Mouse (Mus musculus) midbrain, embryonic 15.5 days (tissue): ENCODE measurements around the gene Npc2. TPM values are rescaled to one million over a fixed set of nuclear protein-coding genes. Genes with fewer than 3 reads are reported as not detected.
A peak's percentile ranks its signal among the peaks of the same experiment; 100 is the strongest.

Experiments used
- ATAC-seq: fragments of 200-750 bp; cut with Nextera tagmentation; replicated peaks from 2 replicates; pipeline ENCODE4 v1.8.0; 2017; ENCODE audit warnings: moderate TSS enrichment
- H3K27ac ChIP-seq: fragments of 300-500 bp; sonication (generic); 2 replicates; pipeline ENCODE4 v1.5.1; 2015; ENCODE audit warnings: mild to moderate bottlenecking, inconsistent platforms
- H3K27me3 ChIP-seq: fragments of 300-500 bp; sonication (generic); replicated peaks from 2 replicates; pipeline ENCODE4 v1.6.1; 2015; ENCODE audit warnings: inconsistent platforms
- H3K36me3 ChIP-seq: fragments of 300-500 bp; sonication (generic); replicated peaks from 2 replicates; pipeline ENCODE4 v1.6.1; 2015; ENCODE audit warnings: inconsistent platforms
- H3K4me1 ChIP-seq: fragments of 300-500 bp; sonication (generic); 2 replicates; pipeline ENCODE4 v1.6.1; 2015; ENCODE audit warnings: inconsistent platforms
- H3K4me2 ChIP-seq: fragments of 300-500 bp; sonication (generic); 2 replicates; pipeline ENCODE4 v1.6.1; 2015; ENCODE audit warnings: inconsistent platforms, mild to moderate bottlenecking, moderate library complexity
- H3K4me3 ChIP-seq: fragments of 300-500 bp; sonication (generic); 2 replicates; pipeline ENCODE4 v1.5.1; 2015; ENCODE audit warnings: mild to moderate bottlenecking, inconsistent platforms
- H3K9ac ChIP-seq: fragments of 300-500 bp; sonication (generic); 2 replicates; pipeline ENCODE4 v1.6.1; 2015; ENCODE audit warnings: mild to moderate bottlenecking, inconsistent platforms
- H3K9me3 ChIP-seq: fragments of 300-500 bp; sonication (generic); 2 replicates; pipeline ENCODE4 v1.6.1; 2016; ENCODE audit warnings: inconsistent platforms
- WGBS: fragments of 180-500 bp; shearing (Covaris S2); methylation state at CpG from one replicate; pipeline ENCODE4 v1.1.7; 2015; ENCODE audit warnings: mixed read lengths; 5-methylcytosine and 5-hydroxymethylcytosine counted together
- polyA plus RNA-seq: library from polyadenylated mRNA; unstranded; fragments of >200 nt; fragmentation: Nextera tagmentation; extraction: Ambion mirVana; gene quantifications from 2 replicates; pipeline ENCODE4 v1.2.1, GENCODE M21; 2015

The Npc2 gene
- polyA plus RNA-seq, 1 experiment from 2014 or later, result 58.3 TPM

- peak overlapping the region; percentile 68 for H3K9ac ChIP-seq
- peak overlapping the region; percentile 87 for H3K27ac ChIP-seq
- H3K4me2 ChIP-seq, result peak overlapping the region; percentile 78
- peaks cover 29% of the 10 kb centered on the region for H3K4me1 ChIP-seq
- no peaks in the 10 kb centered on the region for H3K36me3 ChIP-seq
- H3K9me3 ChIP-seq, result no peaks in the 10 kb centered on the region
- H3K4me3 ChIP-seq, result peak overlapping the region; percentile 72
- no peaks in the 10 kb centered on the region for H3K27me3 ChIP-seq
- no peak for ATAC-seq
- WGBS, result under 1% methylated on average over 10 of the region's 10 CpGs
Measured at GRCm38 (mm10) chr12:84771981-84772520, 901 bp downstream of the Npc2 start.

- ATAC-seq, result no peak
- Histone ChIP-seq H3K9ac (no peak overlapping the region), H3K4me1 (peaks cover 29% of the 10 kb centered on the region), H3K4me3 (no peak overlapping the region), H3K36me3 (0 out of 2 replicates have a peak, but pooled peaks cover 3% of the 10 kb centered on the region), H3K27me3 (no peaks in the 10 kb centered on the region), H3K27ac (no peak overlapping the region), H3K9me3 (no peaks in the 10 kb centered on the region), H3K4me2 (no peak overlapping the region)
- 89% methylated on average over 7 of the region's 7 CpGs for WGBS
Measured at GRCm38 (mm10) chr12:84769624-84770023, 3.3 kb downstream of the Npc2 start.

- ATAC-seq, result no peak
- Histone ChIP-seq H3K27me3 (no peaks in the 10 kb centered on the region), H3K4me1 (peaks cover 18% of the 10 kb centered on the region), H3K4me3 (no peak overlapping the region), H3K9me3 (no peaks in the 10 kb centered on the region), H3K36me3 (0 out of 2 replicates have a peak, but pooled peaks cover 5% of the 10 kb centered on the region), H3K27ac (no peak overlapping the region), H3K9ac (no peak overlapping the region), H3K4me2 (no peak overlapping the region)
- WGBS, result 89% methylated on average over 6 of the region's 6 CpGs
Measured at GRCm38 (mm10) chr12:84767510-84767909, 5.4 kb downstream of the Npc2 start.

GRCm38 (mm10) chr12:84766113-84766735 lies 6.7 kb downstream of the Npc2 start:
- WGBS, result 85% methylated on average over 5 of the region's 5 CpGs
- ATAC-seq, result no peak

GRCm38 (mm10) chr12:84765506-84765905 lies 7.4 kb downstream of the Npc2 start:
- H3K4me2 ChIP-seq, result no peak overlapping the region
- H3K36me3 ChIP-seq, result peaks cover 8% of the 10 kb centered on the region; the same call in 1 of the 2 replicates
- H3K27ac ChIP-seq, result no peak overlapping the region
- H3K4me1 ChIP-seq, result peaks cover 4% of the 10 kb centered on the region
- H3K9ac ChIP-seq, result no peak overlapping the region
- H3K27me3 ChIP-seq, result no peaks in the 10 kb centered on the region
- no peak for ATAC-seq
- no peak overlapping the region for H3K4me3 ChIP-seq
- H3K9me3 ChIP-seq, result no peaks in the 10 kb centered on the region
- 94% methylated on average over 15 of the region's 15 CpGs for WGBS

More at GRCm38 (mm10) chr12:84766113-84766735, 6.7 kb downstream of the Npc2 start:
- Histone ChIP-seq H3K4me1 (peaks cover 8% of the 10 kb centered on the region), H3K9ac (no peak overlapping the region), H3K36me3 (0 out of 2 replicates have a peak, but pooled peaks cover 5% of the 10 kb centered on the region), H3K4me2 (no peak overlapping the region), H3K27me3 (no peaks in the 10 kb centered on the region), H3K9me3 (no peaks in the 10 kb centered on the region), H3K27ac (no peak overlapping the region), H3K4me3 (no peak overlapping the region)

GRCm38 (mm10) chr12:84764756-84765155 lies 8.2 kb downstream of the Npc2 start:
- Histone ChIP-seq H3K27ac (no peak overlapping the region), H3K4me1 (no peaks in the 10 kb centered on the region; the same call in 1 of the 2 replicates), H3K9me3 (no peaks in the 10 kb centered on the region), H3K36me3 (peaks cover 13% of the 10 kb centered on the region; the same call in 1 of the 2 replicates), H3K4me3 (no peak overlapping the region), H3K27me3 (no peaks in the 10 kb centered on the region), H3K4me2 (no peak overlapping the region), H3K9ac (no peak overlapping the region)
- no peak for ATAC-seq
- 92% methylated on average over 7 of the region's 7 CpGs for WGBS

- Histone ChIP-seq H3K36me3 (peaks cover 13% of the 10 kb centered on the region; the same call in 1 of the 2 replicates), H3K4me2 (no peak overlapping the region), H3K4me1 (no peaks in the 10 kb centered on the region; the same call in 1 of the 2 replicates), H3K9me3 (no peaks in the 10 kb centered on the region), H3K27ac (no peak overlapping the region), H3K4me3 (no peak overlapping the region), H3K9ac (no peak overlapping the region), H3K27me3 (no peaks in the 10 kb centered on the region)
- 91% methylated on average over 13 of the region's 13 CpGs for WGBS
- ATAC-seq, result no peak
Measured at GRCm38 (mm10) chr12:84763577-84764218, 9.3 kb downstream of the Npc2 start.

GRCm38 (mm10) chr12:84762532-84762931 lies 10.4 kb downstream of the Npc2 start:
- 97% methylated on average over 5 of the region's 5 CpGs for WGBS
- Histone ChIP-seq H3K4me3 (no peak overlapping the region), H3K9ac (no peak overlapping the region), H3K36me3 (peaks cover 13% of the 10 kb centered on the region; the same call in 1 of the 2 replicates), H3K4me2 (no peak overlapping the region), H3K27ac (no peak overlapping the region), H3K4me1 (no peaks in the 10 kb centered on the region; the same call in 1 of the 2 replicates), H3K9me3 (no peaks in the 10 kb centered on the region), H3K27me3 (no peaks in the 10 kb centered on the region)
- no peak for ATAC-seq

GRCm38 (mm10) chr12:84759063-84759462 lies 13.9 kb downstream of the Npc2 start:
- no peak overlapping the region for H3K27ac ChIP-seq
- no peak overlapping the region for H3K9ac ChIP-seq
- H3K4me1 ChIP-seq, result no peaks in the 10 kb centered on the region
- peaks cover 16% of the 10 kb centered on the region for H3K36me3 ChIP-seq
- ATAC-seq, result no peak
- 83% methylated on average over 2 of the region's 2 CpGs for WGBS
- no peaks in the 10 kb centered on the region for H3K9me3 ChIP-seq
- no peak overlapping the region for H3K4me3 ChIP-seq
- H3K4me2 ChIP-seq, result no peak overlapping the region
- no peaks in the 10 kb centered on the region for H3K27me3 ChIP-seq

- Histone ChIP-seq H3K4me2 (no peak overlapping the region), H3K9me3 (no peaks in the 10 kb centered on the region), H3K9ac (no peak overlapping the region), H3K4me3 (no peak overlapping the region), H3K27ac (no peak overlapping the region), H3K36me3 (peaks cover 16% of the 10 kb centered on the region), H3K27me3 (no peaks in the 10 kb centered on the region), H3K4me1 (peaks cover 22% of the 10 kb centered on the region)
- no peak for ATAC-seq
- 95% methylated on average over 10 of the region's 10 CpGs for WGBS
Measured at GRCm38 (mm10) chr12:84756016-84756415, 16.9 kb downstream of the Npc2 start.

GRCm38 (mm10) chr12:84755008-84755695 lies 17.8 kb downstream of the Npc2 start:
- no peaks in the 10 kb centered on the region for H3K27me3 ChIP-seq
- no peak for ATAC-seq
- peaks cover 9% of the 10 kb centered on the region for H3K36me3 ChIP-seq
- H3K4me3 ChIP-seq, result no peak overlapping the region
- no peaks in the 10 kb centered on the region for H3K9me3 ChIP-seq
- H3K4me1 ChIP-seq, result peaks cover 22% of the 10 kb centered on the region
- no peak overlapping the region for H3K4me2 ChIP-seq
- WGBS, result 30% methylated on average over 16 of the region's 16 CpGs
- H3K9ac ChIP-seq, result no peak overlapping the region
- no peak overlapping the region for H3K27ac ChIP-seq
